Mouse (Mus musculus) embryonic facial prominence, embryonic 10.5 days (tissue): ENCODE measurements around the gene Cbx4. TPM values are rescaled to one million over a fixed set of nuclear protein-coding genes. Genes with fewer than 3 reads are reported as not detected.
A peak's percentile ranks its signal among the peaks of the same experiment; 100 is the strongest.

Experiments
- DNase-seq: peaks from one replicate; pipeline ENCODE4 v3.0.0-alpha.2; 2017; ENCODE audit warnings: low spot score
- H3K27ac ChIP-seq: fragments of 300-500 bp; sonication (generic); replicated peaks from 2 replicates; pipeline ENCODE4 v1.5.1; 2016; ENCODE audit warnings: mild to moderate bottlenecking
- H3K27me3 ChIP-seq: fragments of 300-500 bp; sonication (generic); replicated peaks from 2 replicates; pipeline ENCODE4 v1.6.1; 2016; ENCODE audit warnings: low read depth, mild to moderate bottlenecking; ENCODE audit not compliant: poor library complexity, severe bottlenecking
- H3K36me3 ChIP-seq: fragments of 300-500 bp; sonication (generic); replicated peaks from 2 replicates; pipeline ENCODE4 v1.6.1; 2016; ENCODE audit warnings: mild to moderate bottlenecking, moderate library complexity
- H3K4me1 ChIP-seq: fragments of 300-500 bp; sonication (generic); 2 replicates; pipeline ENCODE4 v1.6.1; 2016
- H3K4me3 ChIP-seq: fragments of 300-500 bp; sonication (generic); 2 replicates; pipeline ENCODE4 v1.5.1; 2016; ENCODE audit warnings: mild to moderate bottlenecking, moderate library complexity
- H3K9me3 ChIP-seq: fragments of 300-500 bp; sonication (generic); 2 replicates; pipeline ENCODE4 v1.6.1; 2016; ENCODE audit warnings: mild to moderate bottlenecking
- WGBS: fragments of 180-500 bp; shearing (Covaris S2); methylation state at CpG from one replicate; pipeline ENCODE4 v1.1.7; 2016; 5-methylcytosine and 5-hydroxymethylcytosine counted together
- polyA plus RNA-seq: library from polyadenylated mRNA; unstranded; fragments of >200 nt; fragmentation: Nextera tagmentation; extraction: Ambion mirVana; gene quantifications from 2 replicates; pipeline ENCODE4 v1.2.1, GENCODE M21; 2016

The Cbx4 gene
- polyA plus RNA-seq, 1 experiment from 2014 or later, result 4.7 TPM

DNA sequence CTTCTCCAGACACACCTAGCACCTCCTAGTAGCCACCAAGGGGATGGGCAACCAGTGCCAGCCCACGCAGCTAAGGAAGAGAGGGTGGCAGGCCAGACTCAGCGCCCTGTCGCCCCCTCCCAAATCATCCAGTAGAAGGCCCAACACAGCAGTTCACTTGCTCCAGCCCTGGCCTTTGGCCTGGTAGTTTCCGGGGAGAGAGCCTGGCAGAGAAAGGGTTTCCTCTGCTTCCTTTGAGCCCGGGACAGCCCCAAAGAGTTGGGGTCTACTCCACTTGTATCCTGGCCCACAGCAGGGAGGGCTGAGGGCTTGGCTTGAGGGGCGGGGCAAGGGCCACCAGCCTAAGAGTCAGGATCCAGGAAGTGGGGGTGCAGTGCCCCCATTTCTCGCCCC, 6.6 kb downstream of the Cbx4 start:
- WGBS, result 11% methylated on average over 7 of the region's 7 CpGs
- Histone ChIP-seq H3K27ac (0 out of 2 replicates have a peak overlapping the region, but pooled peaks have one; percentile 42), H3K36me3 (peaks cover 17% of the 10 kb centered on the region; the same call in 1 of the 2 replicates), H3K27me3 (peaks cover 98% of the 10 kb centered on the region), H3K4me1 (peaks cover 64% of the 10 kb centered on the region), H3K4me3 (peak overlapping the region; percentile 34), H3K9me3 (no peaks in the 10 kb centered on the region)
- no peak for DNase-seq

DNA sequence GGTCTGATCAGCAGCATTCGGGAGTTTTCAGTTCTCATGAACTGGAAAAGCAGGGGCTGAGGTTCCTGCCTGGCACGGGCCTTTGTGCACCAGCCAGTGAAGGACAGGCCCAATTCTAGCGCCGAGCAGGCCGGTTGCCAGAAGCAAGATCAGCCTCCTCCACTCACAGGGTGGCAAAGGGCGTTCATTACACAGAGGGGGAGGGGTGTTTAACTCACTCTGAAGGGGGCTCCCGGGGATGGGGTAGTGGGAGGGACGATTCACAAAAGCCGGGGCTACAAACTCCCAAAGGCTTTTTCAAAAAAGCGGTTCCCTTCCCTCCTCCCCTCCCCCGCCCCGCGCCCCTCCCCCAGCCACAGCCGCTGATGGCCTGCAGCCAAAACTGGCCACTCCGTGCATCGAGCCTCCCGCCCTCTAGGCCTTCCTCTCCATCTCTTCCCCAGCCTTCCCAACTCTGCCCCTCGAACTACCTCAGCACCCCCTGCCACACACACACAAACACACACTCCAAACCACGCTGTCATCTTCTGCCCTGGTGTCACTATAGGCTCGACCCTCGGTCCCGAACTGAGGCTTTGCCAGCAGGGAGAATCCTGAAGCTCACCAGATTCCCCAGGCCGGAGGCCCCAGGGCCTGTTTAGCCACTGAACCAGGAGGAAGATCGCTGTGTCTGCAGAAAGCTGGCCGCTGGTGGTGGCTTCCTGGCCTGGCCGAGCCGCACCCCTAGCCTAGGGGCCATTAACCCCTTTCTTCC, 7.2 kb downstream of the Cbx4 start:
- peak; percentile 57 for DNase-seq
- H3K27me3 ChIP-seq, result peaks cover 98% of the 10 kb centered on the region
- H3K36me3 ChIP-seq, result peaks cover 17% of the 10 kb centered on the region; the same call in 1 of the 2 replicates
- peaks cover 64% of the 10 kb centered on the region for H3K4me1 ChIP-seq
- no peak overlapping the region; the same call in 1 of the 2 replicates for H3K27ac ChIP-seq
- peak overlapping the region; percentile 34 for H3K4me3 ChIP-seq
- 3% methylated on average over 24 of the region's 27 CpGs for WGBS
- H3K9me3 ChIP-seq, result no peaks in the 10 kb centered on the region

DNA sequence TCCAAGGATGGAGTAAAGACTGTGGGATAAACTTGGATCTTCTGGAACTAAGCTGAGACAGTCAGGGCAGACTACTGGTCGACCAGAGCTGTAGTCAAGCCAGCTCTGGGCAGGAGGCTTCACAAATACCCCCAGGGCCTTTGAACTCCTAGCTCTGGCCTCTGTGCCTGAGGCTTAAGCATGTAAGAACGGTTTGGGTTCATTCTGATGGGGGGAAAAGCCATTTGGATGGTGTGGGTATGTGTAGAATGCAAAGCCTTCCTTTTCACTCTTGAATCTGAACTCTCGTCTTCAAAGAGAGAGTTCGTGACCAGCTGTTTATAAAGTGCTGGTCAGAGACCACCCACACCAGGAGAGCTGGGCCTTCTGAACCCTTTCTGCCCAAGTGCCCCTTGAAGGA, 8.3 kb downstream of the Cbx4 start:
- 72% methylated on average over 4 of the region's 4 CpGs for WGBS
- peaks cover 62% of the 10 kb centered on the region for H3K4me1 ChIP-seq

DNA sequence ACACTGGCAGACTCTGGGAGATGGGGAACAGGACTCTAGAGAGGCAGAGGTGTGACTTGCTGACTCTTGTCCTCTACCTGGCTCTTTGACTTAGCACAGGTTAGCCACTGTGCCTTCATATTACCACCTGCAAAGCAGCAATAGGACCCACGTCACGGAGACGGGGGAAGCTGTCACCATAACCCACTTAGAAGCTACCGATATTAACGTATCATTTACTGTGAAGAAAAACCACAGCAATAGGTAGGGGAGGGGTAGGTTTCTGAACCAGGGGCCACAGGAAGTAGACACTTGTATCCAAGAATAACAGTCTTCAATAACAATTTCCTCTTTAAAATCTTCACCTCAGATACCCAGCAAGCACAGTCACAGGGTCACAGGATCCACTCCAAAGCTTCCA, 10.2 kb downstream of the Cbx4 start:
- WGBS, result 94% methylated on average over 5 of the region's 5 CpGs
- Histone ChIP-seq H3K27me3 (peaks cover 96% of the 10 kb centered on the region), H3K4me3 (no peak overlapping the region), H3K36me3 (peaks cover 7% of the 10 kb centered on the region; the same call in 1 of the 2 replicates), H3K9me3 (no peaks in the 10 kb centered on the region), H3K27ac (no peak overlapping the region), H3K4me1 (peaks cover 43% of the 10 kb centered on the region)
- no peak for DNase-seq

More for the DNA sequence above, 8.3 kb downstream of the Cbx4 start:
- Histone ChIP-seq H3K9me3 (no peaks in the 10 kb centered on the region), H3K27ac (no peak overlapping the region), H3K27me3 (peaks cover 98% of the 10 kb centered on the region), H3K4me3 (no peak overlapping the region), H3K36me3 (peaks cover 17% of the 10 kb centered on the region; the same call in 1 of the 2 replicates)
- no peak for DNase-seq

DNA sequence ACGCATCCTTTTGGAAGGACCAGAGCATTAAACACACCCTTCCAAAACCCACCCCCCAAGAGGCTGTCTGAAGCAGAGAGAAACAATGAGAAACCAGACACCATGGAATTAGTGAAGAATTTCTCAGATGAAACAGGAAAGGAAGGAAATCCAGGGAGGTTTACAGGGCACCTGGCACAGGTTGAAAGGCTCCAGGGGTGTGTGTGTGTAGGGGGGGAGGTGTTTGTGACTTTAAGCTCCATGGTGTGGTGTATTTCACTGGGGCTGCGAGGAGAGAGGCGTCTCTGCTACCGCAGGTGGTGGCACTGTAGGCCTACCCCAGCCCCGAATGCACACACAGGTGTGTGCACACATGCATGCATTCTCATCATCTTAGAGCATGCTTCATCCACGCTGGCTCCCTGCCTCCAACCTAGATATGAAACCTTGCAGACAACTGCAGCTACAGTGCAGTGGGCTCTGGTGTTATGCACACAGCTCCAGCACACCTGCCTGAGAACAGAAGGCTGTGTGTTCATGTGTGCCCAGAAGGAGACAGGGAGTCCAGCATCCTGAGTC, 12.1 kb downstream of the Cbx4 start:
- Histone ChIP-seq H3K27me3 (peaks cover 84% of the 10 kb centered on the region), H3K36me3 (0 out of 2 replicates have a peak, but pooled peaks cover 3% of the 10 kb centered on the region), H3K27ac (no peak overlapping the region), H3K9me3 (0 out of 2 replicates have a peak, but pooled peaks cover 3% of the 10 kb centered on the region), H3K4me3 (no peak overlapping the region), H3K4me1 (peaks cover 27% of the 10 kb centered on the region)
- no peak for DNase-seq
- WGBS, result 68% methylated on average over 6 of the region's 6 CpGs

DNA sequence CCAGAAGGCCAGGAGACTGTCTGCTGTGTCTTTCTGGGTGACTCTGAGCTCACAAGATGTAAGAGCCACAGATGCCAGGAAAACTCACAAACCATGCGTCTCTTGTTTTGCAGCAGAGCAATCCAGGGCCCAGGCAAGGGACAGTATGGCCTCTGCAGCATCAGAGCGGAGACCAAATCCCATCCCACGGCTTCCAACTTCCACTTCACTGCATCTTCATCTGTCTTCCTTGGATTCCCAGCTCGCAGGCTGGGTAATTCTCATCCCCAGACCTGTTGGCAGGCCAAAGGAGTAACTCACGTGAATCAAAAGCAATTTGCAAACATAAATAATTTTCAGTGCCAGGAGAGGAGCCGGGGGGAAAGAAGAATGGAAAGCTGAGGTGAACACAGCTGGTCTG, 13.0 kb downstream of the Cbx4 start:
- H3K36me3 ChIP-seq, result 0 out of 2 replicates have a peak, but pooled peaks cover 3% of the 10 kb centered on the region
- no peak overlapping the region for H3K4me3 ChIP-seq
- no peak overlapping the region for H3K27ac ChIP-seq
- peaks cover 82% of the 10 kb centered on the region for H3K27me3 ChIP-seq
- 79% methylated on average over 6 of the region's 6 CpGs for WGBS
- H3K4me1 ChIP-seq, result peaks cover 18% of the 10 kb centered on the region
- no peak for DNase-seq
- H3K9me3 ChIP-seq, result 0 out of 2 replicates have a peak, but pooled peaks cover 3% of the 10 kb centered on the region

DNA sequence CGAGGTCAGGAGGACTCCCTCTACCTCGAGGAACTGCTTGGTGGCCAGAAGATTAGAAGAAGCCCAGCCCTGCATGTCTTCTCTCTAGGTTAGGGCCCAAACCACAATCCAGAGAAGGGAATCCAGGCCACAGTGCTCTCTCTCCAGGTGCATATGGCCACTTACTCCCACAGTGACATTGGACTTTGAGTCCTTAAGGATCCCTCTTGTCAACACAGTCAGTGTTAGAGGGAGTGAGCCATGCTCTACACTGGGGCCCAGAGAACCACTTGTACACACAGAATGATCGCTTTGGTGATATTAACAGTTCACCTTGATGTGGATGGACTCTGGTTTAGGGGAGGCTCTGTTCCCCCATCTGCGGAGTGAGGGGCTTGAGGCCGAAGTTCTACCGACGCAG, 13.8 kb downstream of the Cbx4 start:
- Histone ChIP-seq H3K27me3 (peaks cover 80% of the 10 kb centered on the region), H3K9me3 (0 out of 2 replicates have a peak, but pooled peaks cover 3% of the 10 kb centered on the region)

DNA sequence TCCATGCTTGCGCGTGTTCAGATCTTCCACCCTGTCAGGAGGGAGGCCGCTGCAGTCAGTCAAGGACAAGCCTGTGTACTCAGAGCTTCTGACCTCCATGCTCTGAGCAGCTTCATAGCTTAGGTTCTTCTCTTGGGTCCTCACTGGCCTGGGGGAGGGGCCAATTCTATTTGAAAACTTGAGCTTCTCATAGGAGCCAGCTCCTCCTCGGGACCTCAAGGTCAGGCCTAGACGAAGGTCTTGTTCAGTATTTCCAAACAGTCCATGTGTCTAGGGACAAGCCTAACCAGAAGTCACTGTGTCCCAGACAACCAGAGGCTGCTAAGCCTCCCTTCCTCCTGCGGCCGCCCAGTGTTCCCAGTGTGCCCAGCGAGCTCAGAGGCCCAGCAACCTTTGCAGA, 19.2 kb downstream of the Cbx4 start:
- Histone ChIP-seq H3K4me3 (no peak overlapping the region), H3K27me3 (peaks cover 80% of the 10 kb centered on the region), H3K27ac (no peak overlapping the region), H3K36me3 (no peaks in the 10 kb centered on the region), H3K4me1 (peaks cover 6% of the 10 kb centered on the region; the same call in 1 of the 2 replicates), H3K9me3 (0 out of 2 replicates have a peak, but pooled peaks cover 3% of the 10 kb centered on the region)
- WGBS, result 80% methylated on average over 8 of the region's 8 CpGs
- no peak for DNase-seq

More for the DNA sequence above, 13.8 kb downstream of the Cbx4 start:
- H3K4me1 ChIP-seq, result peaks cover 17% of the 10 kb centered on the region
- DNase-seq, result no peak
- 82% methylated on average over 7 of the region's 7 CpGs for WGBS
- no peak overlapping the region for H3K27ac ChIP-seq
- no peak overlapping the region for H3K4me3 ChIP-seq
- H3K36me3 ChIP-seq, result no peaks in the 10 kb centered on the region

DNA sequence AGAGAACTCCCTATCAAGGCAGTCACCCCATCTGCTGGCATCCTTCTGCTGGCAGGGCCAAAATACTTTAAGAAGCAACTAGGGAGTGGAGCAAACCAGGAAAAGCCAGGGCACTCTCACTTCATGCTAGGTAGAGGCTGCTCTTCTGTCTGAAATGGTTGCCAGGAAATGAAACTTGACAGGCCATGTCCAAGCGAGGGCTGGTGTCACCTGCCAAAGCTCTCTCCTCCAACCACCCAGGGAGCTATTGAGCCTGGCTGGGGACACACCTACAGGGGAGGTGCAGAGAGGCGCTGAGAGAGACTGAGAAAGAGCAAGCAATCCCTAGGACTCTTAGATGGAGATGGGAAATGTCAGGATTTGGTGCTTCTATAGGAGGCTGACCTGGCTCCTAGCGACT, 26.8 kb downstream of the Cbx4 start:
- no peak for DNase-seq
- Histone ChIP-seq H3K27ac (no peak overlapping the region), H3K4me3 (no peak overlapping the region), H3K4me1 (peaks cover 53% of the 10 kb centered on the region), H3K9me3 (no peaks in the 10 kb centered on the region), H3K36me3 (no peaks in the 10 kb centered on the region), H3K27me3 (peaks cover 98% of the 10 kb centered on the region)
- 6% methylated on average over 3 of the region's 3 CpGs for WGBS

DNA sequence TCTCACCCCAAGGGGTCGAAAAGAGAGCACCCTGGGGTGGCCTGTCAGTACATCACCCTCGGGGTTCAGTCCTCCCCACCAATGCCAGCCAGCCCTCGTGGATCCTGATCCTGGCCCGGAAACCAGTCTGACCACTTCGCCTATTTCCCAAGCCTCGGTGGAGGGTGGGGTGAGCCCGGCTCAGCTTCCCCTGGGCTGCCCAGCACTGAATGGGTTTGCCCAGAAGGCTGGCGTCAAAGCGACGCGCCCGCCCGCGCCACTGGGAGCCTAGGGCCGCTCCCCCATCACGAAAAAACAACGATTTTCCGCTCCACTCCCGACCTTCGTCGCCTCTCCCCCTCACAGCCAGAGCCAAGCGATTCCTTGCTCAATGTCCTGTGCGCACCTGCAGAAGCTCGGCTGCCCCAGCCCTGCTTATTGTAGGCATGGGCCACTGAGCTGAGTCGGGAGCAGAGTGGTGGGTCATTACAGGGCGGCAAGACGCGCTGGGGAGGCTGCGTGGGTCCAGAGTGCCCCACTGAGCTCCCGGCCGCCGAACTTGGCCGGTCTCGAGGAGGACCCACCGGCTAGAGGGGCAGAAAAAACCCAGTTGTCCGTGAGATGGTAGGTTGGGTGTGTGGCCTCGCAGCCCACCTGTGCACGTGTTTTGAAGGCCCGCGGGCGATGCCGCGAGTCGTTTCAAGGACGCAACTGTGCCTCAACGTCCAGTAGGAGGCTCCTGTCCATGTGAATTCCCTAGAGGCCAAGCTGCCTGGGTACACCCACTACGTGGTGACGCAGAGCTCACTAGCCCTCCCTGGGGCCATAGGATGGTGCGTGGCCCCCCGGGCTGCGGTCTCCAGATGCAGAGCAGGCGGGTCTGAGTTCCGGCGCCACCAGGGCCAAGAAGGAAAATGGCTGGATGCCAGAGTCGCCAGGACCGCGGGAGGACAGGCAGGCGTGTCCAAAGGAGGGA, 27.7 kb downstream of the Cbx4 start:
- H3K4me3 ChIP-seq, result peak overlapping the region; percentile 72
- peak; percentile 57 for DNase-seq
- 2% methylated on average over 58 of the region's 58 CpGs for WGBS
- H3K4me1 ChIP-seq, result peaks cover 62% of the 10 kb centered on the region
- H3K27me3 ChIP-seq, result peaks cover 98% of the 10 kb centered on the region
- H3K36me3 ChIP-seq, result no peaks in the 10 kb centered on the region
- H3K9me3 ChIP-seq, result no peaks in the 10 kb centered on the region
- peak overlapping the region; percentile 1; the same call in 1 of the 2 replicates for H3K27ac ChIP-seq

DNA sequence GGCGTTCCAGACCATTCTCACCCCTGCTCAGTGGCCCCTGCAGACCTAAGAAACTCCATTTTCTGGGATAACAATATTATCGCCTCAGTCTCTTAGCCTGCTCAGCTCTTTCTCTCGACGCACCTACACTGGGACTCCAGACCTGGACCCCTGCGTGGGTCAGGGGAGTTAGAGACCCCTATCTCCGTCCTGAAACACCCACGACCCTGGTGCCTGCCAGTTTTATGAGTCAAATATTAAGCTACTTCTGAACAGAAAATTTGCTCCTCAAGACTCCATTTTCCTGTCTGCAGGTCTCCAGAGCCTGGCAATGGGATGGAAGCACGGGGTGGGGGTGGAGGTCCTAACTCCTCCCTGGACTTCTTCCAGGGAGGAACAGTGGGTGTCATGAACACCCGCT, 28.7 kb downstream of the Cbx4 start:
- peak overlapping the region; percentile 72 for H3K4me3 ChIP-seq
- no peaks in the 10 kb centered on the region for H3K9me3 ChIP-seq
- H3K27me3 ChIP-seq, result peaks cover 98% of the 10 kb centered on the region
- H3K36me3 ChIP-seq, result no peaks in the 10 kb centered on the region
- peaks cover 73% of the 10 kb centered on the region for H3K4me1 ChIP-seq
- peak overlapping the region; percentile 96 for H3K27ac ChIP-seq
- peak; percentile 49 for DNase-seq
- WGBS, result 2% methylated on average over 9 of the region's 9 CpGs
